In the genomic region with DNA sequence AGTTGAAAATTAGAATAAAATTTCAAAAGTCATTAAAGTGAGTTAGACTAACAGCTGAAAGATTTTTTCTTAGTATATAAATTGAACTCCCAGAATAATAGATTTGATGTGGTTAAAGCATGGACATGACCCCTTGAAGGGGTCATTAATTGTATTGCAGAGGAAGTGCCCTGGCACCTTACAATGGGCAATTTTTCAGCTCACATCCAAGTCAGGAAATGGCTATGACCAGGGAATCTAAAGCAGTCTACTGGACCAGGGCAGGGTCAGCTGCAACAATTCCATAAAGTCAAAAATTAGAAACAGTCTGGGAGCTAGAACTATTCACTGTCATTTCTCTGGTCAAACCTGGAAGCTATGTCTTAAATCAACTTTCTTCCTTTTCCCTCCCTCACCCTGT, we compare ENCODE assay signal across 11 mouse cellular contexts.
"Had no signal": no experiment of that assay in that cellular context is flagged by ENCODE, and none has a peak within 500 bp of the region (broad histone marks: within the 10 kb centered on the region; RNA-seq: fewer than 3 reads in every experiment).

No protein-coding gene starts in this region.

- DNase-seq: layer of hippocampus, postnatal 36 days; liver, embryonic 13.5 days; midbrain, embryonic 14.5 days; thymus, adult 18-20 months; thymus, postnatal 36 days had no signal

- ATAC-seq: intestine, postnatal 0 days had no signal

- H3K9me3 ChIP-seq: hindbrain, embryonic 15.5 days; liver, embryonic 13.5 days; lung, embryonic 15.5 days had no signal

- H3K4me3 ChIP-seq: hindbrain, embryonic 15.5 days; left cerebral cortex, adult 2 months; liver, embryonic 13.5 days; lung, embryonic 15.5 days had no signal

- H3K36me3 ChIP-seq: hindbrain, embryonic 15.5 days; liver, embryonic 13.5 days; lung, embryonic 15.5 days had no signal

- H3K27me3 ChIP-seq: hindbrain, embryonic 15.5 days; liver, embryonic 13.5 days; lung, embryonic 15.5 days had no signal

- H3K9ac ChIP-seq: hindbrain, embryonic 15.5 days; liver, embryonic 13.5 days; lung, embryonic 15.5 days had no signal

- H3K27ac ChIP-seq: hindbrain, embryonic 15.5 days; kidney, postnatal 0 days; left cerebral cortex, adult 2 months; liver, embryonic 13.5 days; lung, embryonic 15.5 days had no signal

- H3K4me1 ChIP-seq: hindbrain, embryonic 15.5 days; liver, embryonic 13.5 days; lung, embryonic 15.5 days had no signal

- H3K4me2 ChIP-seq: hindbrain, embryonic 15.5 days; liver, embryonic 13.5 days; lung, embryonic 15.5 days; midbrain, embryonic 11.5 days had no signal
